Mouse (Mus musculus): Measurements from ENCODE around the gene AU021092.

Gene AU021092

GRCm38 (mm10) chr16:5210365-5210764 is 11.7 kb downstream of the AU021092 start:
- DNase-seq: no peak

GRCm38 (mm10) chr16:5206051-5206450 is 16.0 kb downstream of the AU021092 start:
- DNase-seq: no peak

- DNase-seq: no peak
These were observed 16.6 kb downstream of the AU021092 start for GRCm38 (mm10) chr16:5205431-5205970.

GRCm38 (mm10) chr16:5203668-5204433 is 18.2 kb downstream of the AU021092 start, which contains the start of gene Nagpa:
TSS of gene Nagpa (minus strand) at chr16:5204012.
- DNase-seq: peak; percentile 79

GRCm38 (mm10) chr16:5203200-5203599 is 18.9 kb downstream of the AU021092 start:
- DNase-seq: peak; percentile 25

GRCm38 (mm10) chr16:5202681-5203080 is 19.4 kb downstream of the AU021092 start:
- DNase-seq: peak; percentile 37

GRCm38 (mm10) chr16:5195080-5195479 is 27.0 kb downstream of the AU021092 start:
- no peak for DNase-seq

- DNase-seq: peak; percentile 78
These were observed 35.9 kb downstream of the AU021092 start for GRCm38 (mm10) chr16:5186234-5186633.

- no peak for DNase-seq
These were observed 36.4 kb downstream of the AU021092 start for GRCm38 (mm10) chr16:5185691-5186090.

- DNase-seq: peak; percentile 58
These were observed 37.1 kb downstream of the AU021092 start for GRCm38 (mm10) chr16:5184956-5185355.

GRCm38 (mm10) chr16:5184101-5184500 is 38.0 kb downstream of the AU021092 start:
- DNase-seq: no peak

- DNase-seq: peak; percentile 54
These were observed 38.7 kb downstream of the AU021092 start for GRCm38 (mm10) chr16:5183310-5183975.

GRCm38 (mm10) chr16:5172636-5173035 is 49.5 kb downstream of the AU021092 start:
- no peak for DNase-seq

- DNase-seq: no peak
These were observed 53.3 kb downstream of the AU021092 start for GRCm38 (mm10) chr16:5168829-5169228.

- DNase-seq: no peak
These were observed 54.1 kb downstream of the AU021092 start for GRCm38 (mm10) chr16:5168038-5168437.

GRCm38 (mm10) chr16:5164327-5164726 is 57.8 kb downstream of the AU021092 start:
- no peak for DNase-seq

All from cerebellum, adult 11-12 months (tissue).